Mouse (Mus musculus): ENCODE measurements at regions not wholly inside any gene's neighbourhood (a gene's known extent, or its start where the extent isn't known, plus 50 kb on each side); places are given as distances from the start of the nearest gene placed in this dataset.
"Not testable (repeated sequence)": the region's sequence is repeated elsewhere in the genome, so short reads cannot be mapped to it uniquely, and the experiment has no call there.

GRCm38 (mm10) chr5:78075203-78075602, 667.4 kb upstream of the Igfbp7 start:
- no peaks in the 10 kb centered on the region for H3K36me3 ChIP-seq (replicated peaks; ENCODE audit: control insufficient read depth, insufficient read depth, low read depth, low read length)
- H3K4me2 ChIP-seq (ENCODE audit: low read depth, low read length), result no peak overlapping the region
- no peak overlapping the region for H3K4me3 ChIP-seq (ENCODE audit: low read depth, low read length)
- H3K4me1 ChIP-seq (ENCODE audit: control insufficient read depth, insufficient read depth, low read length), result no peaks in the 10 kb centered on the region
- no peak overlapping the region for H3K9ac ChIP-seq (replicated peaks; ENCODE audit: low read length)
- no peaks in the 10 kb centered on the region for H3K27me3 ChIP-seq (ENCODE audit: control insufficient read depth, insufficient read depth, low read length)
- H3K9me3 ChIP-seq (replicated peaks; ENCODE audit: control insufficient read depth, low read length), result no peaks in the 10 kb centered on the region
- no peak for ATAC-seq (replicated peaks; ENCODE audit: insufficient number of reproducible peaks, low FRiP score, low TSS enrichment, low read depth)
- DNase-seq (ENCODE audit: low spot score), result no peak
- 78% methylated on average over 1 of the region's 1 CpGs for WGBS
- no peak overlapping the region for H3K27ac ChIP-seq (replicated peaks; ENCODE audit: low read depth, low read length)

- WGBS, result 71% methylated on average over 4 of the region's 4 CpGs
Measured at GRCm38 (mm10) chr5:78032554-78033250, 624.9 kb upstream of the Igfbp7 start.

GRCm38 (mm10) chr5:78017523-78017922, 609.7 kb upstream of the Igfbp7 start:
- DNase-seq (ENCODE audit: low spot score), result no peak
- H3K4me2 ChIP-seq (ENCODE audit: low read depth, low read length), result no peak overlapping the region
- 81% methylated on average over 4 of the region's 4 CpGs for WGBS
- no peaks in the 10 kb centered on the region for H3K4me1 ChIP-seq (ENCODE audit: control insufficient read depth, insufficient read depth, low read length)
- no peaks in the 10 kb centered on the region for H3K9me3 ChIP-seq (replicated peaks; ENCODE audit: control insufficient read depth, low read length)
- no peak for ATAC-seq (replicated peaks; ENCODE audit: insufficient number of reproducible peaks, low FRiP score, low TSS enrichment, low read depth)
- no peak overlapping the region for H3K4me3 ChIP-seq (ENCODE audit: low read depth, low read length)
- no peak overlapping the region for H3K27ac ChIP-seq (replicated peaks; ENCODE audit: low read depth, low read length)
- no peaks in the 10 kb centered on the region for H3K27me3 ChIP-seq (ENCODE audit: control insufficient read depth, insufficient read depth, low read length)
- H3K36me3 ChIP-seq (replicated peaks; ENCODE audit: control insufficient read depth, insufficient read depth, low read depth, low read length), result no peaks in the 10 kb centered on the region
- H3K9ac ChIP-seq (replicated peaks; ENCODE audit: low read length), result no peak overlapping the region

More at GRCm38 (mm10) chr5:78032554-78033250, 624.9 kb upstream of the Igfbp7 start:
- Histone ChIP-seq H3K4me1 (ENCODE audit: control insufficient read depth, insufficient read depth, low read length) (no peaks in the 10 kb centered on the region), H3K4me2 (ENCODE audit: low read depth, low read length) (no peak overlapping the region), H3K9me3 (replicated peaks; ENCODE audit: control insufficient read depth, low read length) (no peaks in the 10 kb centered on the region), H3K4me3 (ENCODE audit: low read depth, low read length) (no peak overlapping the region), H3K9ac (replicated peaks; ENCODE audit: low read length) (no peak overlapping the region), H3K27me3 (ENCODE audit: control insufficient read depth, insufficient read depth, low read length) (no peaks in the 10 kb centered on the region), H3K27ac (replicated peaks; ENCODE audit: low read depth, low read length) (no peak overlapping the region), H3K36me3 (replicated peaks; ENCODE audit: control insufficient read depth, insufficient read depth, low read depth, low read length) (no peaks in the 10 kb centered on the region)
- no peak for ATAC-seq (replicated peaks; ENCODE audit: insufficient number of reproducible peaks, low FRiP score, low TSS enrichment, low read depth)
- DNase-seq (ENCODE audit: low spot score), result no peak

- no peak overlapping the region for H3K27ac ChIP-seq (replicated peaks; ENCODE audit: low read depth, low read length)
- no peaks in the 10 kb centered on the region for H3K9me3 ChIP-seq (replicated peaks; ENCODE audit: control insufficient read depth, low read length)
- no peaks in the 10 kb centered on the region for H3K4me1 ChIP-seq (ENCODE audit: control insufficient read depth, insufficient read depth, low read length)
- DNase-seq (ENCODE audit: low spot score), result no peak
- no peak overlapping the region for H3K9ac ChIP-seq (replicated peaks; ENCODE audit: low read length)
- 77% methylated on average over 10 of the region's 10 CpGs for WGBS
- H3K27me3 ChIP-seq (ENCODE audit: control insufficient read depth, insufficient read depth, low read length), result no peaks in the 10 kb centered on the region
- ATAC-seq (replicated peaks; ENCODE audit: insufficient number of reproducible peaks, low FRiP score, low TSS enrichment, low read depth), result no peak
- H3K36me3 ChIP-seq (replicated peaks; ENCODE audit: control insufficient read depth, insufficient read depth, low read depth, low read length), result no peaks in the 10 kb centered on the region
- H3K4me3 ChIP-seq (ENCODE audit: low read depth, low read length), result no peak overlapping the region
- no peak overlapping the region for H3K4me2 ChIP-seq (ENCODE audit: low read depth, low read length)
Measured at GRCm38 (mm10) chr5:77986449-77987047, 578.7 kb upstream of the Igfbp7 start.

- Histone ChIP-seq H3K9ac (replicated peaks; ENCODE audit: low read length) (no peak overlapping the region), H3K36me3 (replicated peaks; ENCODE audit: control insufficient read depth, insufficient read depth, low read depth, low read length) (no peaks in the 10 kb centered on the region), H3K4me3 (ENCODE audit: low read depth, low read length) (no peak overlapping the region), H3K27ac (replicated peaks; ENCODE audit: low read depth, low read length) (no peak overlapping the region), H3K9me3 (replicated peaks; ENCODE audit: control insufficient read depth, low read length) (no peaks in the 10 kb centered on the region), H3K27me3 (ENCODE audit: control insufficient read depth, insufficient read depth, low read length) (no peaks in the 10 kb centered on the region), H3K4me1 (ENCODE audit: control insufficient read depth, insufficient read depth, low read length) (no peaks in the 10 kb centered on the region), H3K4me2 (ENCODE audit: low read depth, low read length) (no peak overlapping the region)
- WGBS, result 73% methylated on average over 1 of the region's 1 CpGs
- ATAC-seq (replicated peaks; ENCODE audit: insufficient number of reproducible peaks, low FRiP score, low TSS enrichment, low read depth) (no peak), DNase-seq (ENCODE audit: low spot score) (no peak)
Measured at GRCm38 (mm10) chr5:77985269-77985668, 577.4 kb upstream of the Igfbp7 start.

- H3K4me3 ChIP-seq (ENCODE audit: low read depth, low read length); ATAC-seq (replicated peaks; ENCODE audit: insufficient number of reproducible peaks, low FRiP score, low TSS enrichment, low read depth); DNase-seq (ENCODE audit: low spot score); H3K4me2 ChIP-seq (ENCODE audit: low read depth, low read length); H3K36me3 ChIP-seq (replicated peaks; ENCODE audit: control insufficient read depth, insufficient read depth, low read depth, low read length); H3K4me1 ChIP-seq (ENCODE audit: control insufficient read depth, insufficient read depth, low read length); H3K9ac ChIP-seq (replicated peaks; ENCODE audit: low read length); H3K27me3 ChIP-seq (ENCODE audit: control insufficient read depth, insufficient read depth, low read length); H3K27ac ChIP-seq (replicated peaks; ENCODE audit: low read depth, low read length); H3K9me3 ChIP-seq (replicated peaks; ENCODE audit: control insufficient read depth, low read length): not testable (repeated sequence)
- WGBS, result 87% methylated on average over 4 of the region's 4 CpGs
Measured at GRCm38 (mm10) chr5:77940021-77940420, 532.2 kb upstream of the Igfbp7 start.

GRCm38 (mm10) chr5:77931874-77932273, 524.0 kb upstream of the Igfbp7 start:
- Histone ChIP-seq H3K27ac (replicated peaks; ENCODE audit: low read depth, low read length) (no peak overlapping the region), H3K27me3 (ENCODE audit: control insufficient read depth, insufficient read depth, low read length) (no peaks in the 10 kb centered on the region), H3K4me3 (ENCODE audit: low read depth, low read length) (no peak overlapping the region), H3K4me2 (ENCODE audit: low read depth, low read length) (no peak overlapping the region), H3K36me3 (replicated peaks; ENCODE audit: control insufficient read depth, insufficient read depth, low read depth, low read length) (no peaks in the 10 kb centered on the region), H3K9me3 (replicated peaks; ENCODE audit: control insufficient read depth, low read length) (no peaks in the 10 kb centered on the region), H3K4me1 (ENCODE audit: control insufficient read depth, insufficient read depth, low read length) (no peaks in the 10 kb centered on the region), H3K9ac (replicated peaks; ENCODE audit: low read length) (no peak overlapping the region)
- no peak for ATAC-seq (replicated peaks; ENCODE audit: insufficient number of reproducible peaks, low FRiP score, low TSS enrichment, low read depth)
- DNase-seq (ENCODE audit: low spot score), result no peak
- 80% methylated on average over 2 of the region's 2 CpGs for whole genome bisulfite sequencing

- ATAC-seq (replicated peaks; ENCODE audit: insufficient number of reproducible peaks, low FRiP score, low TSS enrichment, low read depth) (no peak), DNase-seq (ENCODE audit: low spot score) (no peak)
- WGBS, result 80% methylated on average over 2 of the region's 2 CpGs
- no peak overlapping the region for H3K27ac ChIP-seq (replicated peaks; ENCODE audit: low read depth, low read length)
- H3K9ac ChIP-seq (replicated peaks; ENCODE audit: low read length), result no peak overlapping the region
- H3K4me3 ChIP-seq (ENCODE audit: low read depth, low read length), result no peak overlapping the region
- no peaks in the 10 kb centered on the region for H3K9me3 ChIP-seq (replicated peaks; ENCODE audit: control insufficient read depth, low read length)
- no peaks in the 10 kb centered on the region for H3K27me3 ChIP-seq (ENCODE audit: control insufficient read depth, insufficient read depth, low read length)
- no peak overlapping the region for H3K4me2 ChIP-seq (ENCODE audit: low read depth, low read length)
- H3K36me3 ChIP-seq (replicated peaks; ENCODE audit: control insufficient read depth, insufficient read depth, low read depth, low read length), result no peaks in the 10 kb centered on the region
- H3K4me1 ChIP-seq (ENCODE audit: control insufficient read depth, insufficient read depth, low read length), result no peaks in the 10 kb centered on the region
Measured at GRCm38 (mm10) chr5:77921186-77921585, 513.3 kb upstream of the Igfbp7 start.
